ENCODE assay signal across 9 mouse cellular contexts in genomic region chr3:117359686-117360521, GRCm38 (mm10). TPM values are rescaled to one million over a fixed set of nuclear protein-coding genes. Genes with fewer than 3 reads are reported as not detected.
DNase-seq lines count a peak whose midpoint lies in the region; ATAC-seq and TF ChIP-seq lines count a peak whose summit lies in the region.
"Had no signal": no experiment of that assay in that cellular context is flagged by ENCODE, and none has a peak within 500 bp of the region (broad histone marks: within the 10 kb centered on the region; RNA-seq: fewer than 3 reads in every experiment).

No protein-coding gene starts in this region.

- peak overlapping the region; percentile 84 for H3K4me2 ChIP-seq in lung, embryonic 15.5 days
- H3K4me2 ChIP-seq in limb, embryonic 12.5 days = peak overlapping the region; percentile 87
- peak overlapping the region; percentile 42 for H3K4me2 ChIP-seq in myocyte (ENCODE audit: low read depth)

- peaks cover 9% of the 10 kb centered on the region; the same call in 1 of the 2 replicates for H3K4me1 ChIP-seq in lung, embryonic 15.5 days
- H3K4me1 ChIP-seq in limb, embryonic 12.5 days (replicated peaks) = peaks cover 9% of the 10 kb centered on the region

- no peak for DNase-seq in lung, adult 18-20 months
- peak; percentile 38 to 41 for DNase-seq in kidney, adult 8-10 months
- DNase-seq in adipocyte (ENCODE audit: low spot score) = no peak

- no peak overlapping the region for H3K27ac ChIP-seq in lung, embryonic 15.5 days
- no peak overlapping the region for H3K27ac ChIP-seq in limb, embryonic 12.5 days

- no peak overlapping the region for H3ac ChIP-seq in myocyte (ENCODE audit: control insufficient read depth, insufficient read length)

- ATAC-seq in lung, embryonic 15.5 days (ENCODE audit: borderline replicate concordance, extremely low read depth, low FRiP score, low TSS enrichment) = peak; percentile 71; the same call in 1 of the 2 replicates
- ATAC-seq in common myeloid progenitor, adult 5-6 weeks (replicated peaks; ENCODE audit: low read depth, poor library complexity, severe bottlenecking) = peak; percentile 69
- peak; percentile 84 for ATAC-seq in granulocyte monocyte progenitor cell, adult 5-6 weeks (replicated peaks; ENCODE audit: poor library complexity, severe bottlenecking)
- ATAC-seq in limb, embryonic 12.5 days (ENCODE audit: insufficient number of reproducible peaks, insufficient read depth, low FRiP score, low TSS enrichment, low read depth) = peak; percentile 49

- no peaks in the 10 kb centered on the region for H3K9me3 ChIP-seq in lung, embryonic 15.5 days
- no peaks in the 10 kb centered on the region for H3K9me3 ChIP-seq in limb, embryonic 12.5 days

- no peaks in the 10 kb centered on the region for H3K79me2 ChIP-seq in myocyte (ENCODE audit: control insufficient read depth, insufficient read depth)

- TF ChIP-seq POLR2A in myocyte (IDR thresholded peaks at IDR 0.05; ENCODE audit: insufficient read length, low read depth) = no peak

- no peaks in the 10 kb centered on the region for H3K36me3 ChIP-seq in lung, embryonic 15.5 days
- no peaks in the 10 kb centered on the region for H3K36me3 ChIP-seq in limb, embryonic 12.5 days
- no peaks in the 10 kb centered on the region for H3K36me3 ChIP-seq in myocyte (ENCODE audit: control insufficient read depth, insufficient read depth)

- no peak overlapping the region for H3K9ac ChIP-seq in lung, embryonic 15.5 days
- H3K9ac ChIP-seq in limb, embryonic 12.5 days (replicated peaks) = peak overlapping the region; percentile 58

- H3K27me3 ChIP-seq in lung, embryonic 15.5 days = peaks cover 8% of the 10 kb centered on the region; the same call in 1 of the 2 replicates
- peaks cover 27% of the 10 kb centered on the region for H3K27me3 ChIP-seq in limb, embryonic 12.5 days
- H3K27me3 ChIP-seq in myocyte (ENCODE audit: control insufficient read depth, insufficient read depth, insufficient read length) = peaks cover 9% of the 10 kb centered on the region
- H3K27me3 ChIP-seq: CH12.LX had no signal

- peak overlapping the region; percentile 39 for H3K4me3 ChIP-seq in lung, embryonic 15.5 days
- H3K4me3 ChIP-seq in limb, embryonic 12.5 days (replicated peaks) = peak overlapping the region; percentile 49
- H3K4me3 ChIP-seq in myocyte = no peak overlapping the region

- 2% methylated on average over 46 of the region's 46 CpGs for WGBS in lung, embryonic 15.5 days
- whole genome bisulfite sequencing in limb, embryonic 12.5 days = 2% methylated on average over 46 of the region's 46 CpGs

TF ChIP-seq in myocyte, 11 proteins besides CTCF, POLR2A, EP300 and RAD21:
- TF ChIP-seq TCF12 (IDR thresholded peaks at IDR 0.05; ENCODE audit: insufficient read depth, poor library complexity, severe bottlenecking) (no peak), POLR2AphosphoS2 (IDR thresholded peaks at IDR 0.05; ENCODE audit: insufficient read length, low read depth) (no peak), SRF (IDR thresholded peaks at IDR 0.05; ENCODE audit: control insufficient read depth, insufficient read length, low read depth) (no peak), E2F4 (IDR thresholded peaks at IDR 0.05; ENCODE audit: insufficient read depth) (no peak), TCF3 (IDR thresholded peaks at IDR 0.05; ENCODE audit: insufficient read length, low read depth) (no peak)

RNA-seq across cellular contexts. Expression of gene Plppr4, which starts 0.8 kb away (rescaled TPM):
- polyA plus RNA-seq in lung, embryonic 15.5 days (2015; fragmentation: Nextera tagmentation; extraction: Ambion mirVana) = 0.29 and 0.54 TPM in 2 replicates
- not detected in 2 replicates for total RNA-seq in common myeloid progenitor, adult 5-6 weeks (2017)
- total RNA-seq in granulocyte monocyte progenitor cell, adult 5-6 weeks (2014; fragmentation: Nextera tagmentation) = not detected in 2 replicates
- total RNA-seq in granulocyte monocyte progenitor cell, adult 5-6 weeks (2017) = not detected in 2 replicates
- polyA plus RNA-seq in limb, embryonic 12.5 days (2016; fragmentation: Nextera tagmentation; extraction: Ambion mirVana) = 0.10 and 0.38 TPM in 2 replicates
- not detected for polyA plus RNA-seq in myocyte (2012; fragmentation: generic; extraction: Trizol)
- total RNA-seq: CH12.LX had no signal

Comparison
In these comparisons a context has a peak if more than half of its experiments do, and no peak if none do; other contexts are left out.
1. DNase-seq: peak in kidney, adult 8-10 months (2 of 2); none in lung, adult 18-20 months (0 of 2) and adipocyte (single experiment).
2. Peak in every context shown above with its lines, with median percentiles within 50 percentile points of each other: ATAC-seq and H3K4me2 ChIP-seq.